Comparison of ENCODE assay signal across 19 mouse cellular contexts in genomic region chr8:84137848-84138247, GRCm38 (mm10). TPM values are rescaled to one million over a fixed set of nuclear protein-coding genes. Genes with fewer than 3 reads are reported as not detected.
"Had no signal": no experiment of that assay in that cellular context is flagged by ENCODE, and none has a peak within 500 bp of the region (broad histone marks: within the 10 kb centered on the region; RNA-seq: fewer than 3 reads in every experiment).

No protein-coding gene starts in this region.

- H3K27me3 ChIP-seq: limb, embryonic 12.5 days; liver, embryonic 13.5 days had no signal

- H3K4me1 ChIP-seq: limb, embryonic 12.5 days; liver, embryonic 13.5 days; midbrain, embryonic 10.5 days had no signal

- H3K9ac ChIP-seq: limb, embryonic 12.5 days; liver, embryonic 13.5 days had no signal

- H3K4me2 ChIP-seq: limb, embryonic 12.5 days; liver, embryonic 13.5 days had no signal

- H3K4me3 ChIP-seq: layer of hippocampus, adult 2 months; limb, embryonic 12.5 days; liver, embryonic 13.5 days; midbrain, embryonic 10.5 days; myocyte had no signal

- H3K27ac ChIP-seq: layer of hippocampus, adult 2 months; limb, embryonic 12.5 days; liver, embryonic 13.5 days; midbrain, embryonic 10.5 days had no signal

- H3K9me3 ChIP-seq: limb, embryonic 12.5 days; liver, embryonic 13.5 days; midbrain, embryonic 10.5 days had no signal

- DNase-seq: kidney, postnatal 10 days; kidney, postnatal 4 days; liver; liver, embryonic 13.5 days; lung, adult 2 months; lung, postnatal 10 days; lung, postnatal 4 days; midbrain, embryonic 14.5 days; right cerebral cortex, postnatal 25 days; thymus, postnatal 4 days had no signal

RNA-seq across cellular contexts. Expression of gene Podnl1, which starts 12.1 kb away (rescaled TPM):
- total RNA-seq: layer of hippocampus, adult 2 months; layer of hippocampus, postnatal 10 days; left cerebral cortex, postnatal 36 days had no signal
- polyA plus RNA-seq: liver, embryonic 13.5 days; neural tube, embryonic 11.5 days had no signal

RNA-seq across cellular contexts. Expression of gene Nanos3, which starts 47.2 kb away (rescaled TPM):
- total RNA-seq: megakaryocyte, adult 5-6 weeks; neutrophil, adult 5-6 weeks had no signal
